Comparison of ENCODE assay signal across 17 mouse cellular contexts in the genomic region with DNA sequence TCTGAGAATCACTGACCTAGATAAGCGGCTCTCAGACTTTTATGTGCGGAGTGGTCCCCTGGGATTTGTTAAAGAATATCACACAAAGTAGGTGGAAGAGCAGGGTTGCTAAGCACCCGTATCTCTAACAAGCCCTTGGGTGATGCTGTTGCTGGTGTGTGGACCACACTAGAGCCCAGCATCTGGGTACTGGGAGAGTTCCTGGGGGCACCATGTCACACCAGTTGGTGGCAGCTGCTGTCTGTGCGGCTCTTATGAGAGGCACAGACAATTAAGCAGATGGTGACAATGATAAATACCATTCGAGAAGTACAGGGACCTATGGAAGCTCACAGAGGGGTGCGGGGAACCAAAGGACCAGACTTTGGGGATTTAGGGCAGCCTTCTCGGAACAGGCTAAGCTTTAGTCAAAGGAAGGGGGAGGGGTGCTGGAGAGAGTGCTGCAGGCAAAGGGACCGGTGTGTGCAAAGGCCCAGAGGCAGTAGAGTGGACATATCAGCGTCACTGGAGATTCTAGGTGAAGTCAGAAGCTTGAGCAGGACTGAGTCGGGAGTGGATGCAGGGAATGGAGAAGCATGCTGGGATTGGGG.
A peak's percentile ranks its signal among the peaks of the same experiment; 100 is the strongest.
DNase-seq lines count a peak whose midpoint lies in the region; ATAC-seq and TF ChIP-seq lines count a peak whose summit lies in the region.
"Had no signal": no experiment of that assay in that cellular context is flagged by ENCODE, and none has a peak within 500 bp of the region (broad histone marks: within the 10 kb centered on the region; RNA-seq: fewer than 3 reads in every experiment).

No protein-coding gene starts in this region.

- no peaks in the 10 kb centered on the region for H3K27me3 ChIP-seq in hindbrain, embryonic 11.5 days (ENCODE audit: control insufficient read depth, insufficient read depth, low read length)
- H3K27me3 ChIP-seq in midbrain, embryonic 12.5 days, result peaks cover 16% of the 10 kb centered on the region

- H3K36me3 ChIP-seq in hindbrain, embryonic 11.5 days (ENCODE audit: control insufficient read depth, insufficient read depth, low read length), result no peaks in the 10 kb centered on the region
- H3K36me3 ChIP-seq in midbrain, embryonic 12.5 days, result no peaks in the 10 kb centered on the region
- H3K36me3 ChIP-seq: embryonic facial prominence, embryonic 13.5 days; heart, embryonic 13.5 days; liver, embryonic 13.5 days had no signal

- no peaks in the 10 kb centered on the region for H3K4me1 ChIP-seq in hindbrain, embryonic 11.5 days (replicated peaks; ENCODE audit: control insufficient read depth, insufficient read depth, low read length)
- no peaks in the 10 kb centered on the region for H3K4me1 ChIP-seq in midbrain, embryonic 12.5 days
- H3K4me1 ChIP-seq: heart, embryonic 13.5 days; liver, embryonic 13.5 days had no signal

- TF ChIP-seq CTCF in left cerebral cortex, adult 2 months (IDR thresholded peaks at IDR 0.05), result no peak

- intact Hi-C loops in left cerebral cortex, adult 2 months (cut with DNase I), result no loop called here

- peak; percentile 71 for ATAC-seq in hindbrain, embryonic 11.5 days (ENCODE audit: low FRiP score)
- ATAC-seq in midbrain, embryonic 12.5 days (ENCODE audit: low FRiP score, low read depth), result peak; percentile 58; the same call in 1 of the 2 replicates
- no peak for ATAC-seq in erythroblast, adult 5-6 weeks (replicated peaks; ENCODE audit: low FRiP score, poor library complexity, severe bottlenecking)
- ATAC-seq: lung, postnatal 0 days had no signal

- H3K4me3 ChIP-seq in hindbrain, embryonic 11.5 days (ENCODE audit: low read depth, low read length), result no peak overlapping the region
- H3K4me3 ChIP-seq in midbrain, embryonic 12.5 days, result no peak overlapping the region
- no peak overlapping the region for H3K4me3 ChIP-seq in left cerebral cortex, adult 2 months
- H3K4me3 ChIP-seq: embryonic facial prominence, embryonic 13.5 days; heart, embryonic 13.5 days; liver, embryonic 13.5 days had no signal

- H3K9ac ChIP-seq in hindbrain, embryonic 11.5 days (ENCODE audit: low read depth, low read length), result no peak overlapping the region
- no peak overlapping the region for H3K9ac ChIP-seq in midbrain, embryonic 12.5 days (replicated peaks)
- H3K9ac ChIP-seq: embryonic facial prominence, embryonic 13.5 days; heart, embryonic 13.5 days; liver, embryonic 13.5 days had no signal

- WGBS in hindbrain, embryonic 11.5 days, result 63% methylated on average over 10 of the region's 10 CpGs
- 59% methylated on average over 10 of the region's 10 CpGs for WGBS in midbrain, embryonic 12.5 days

- H3K9me3 ChIP-seq in hindbrain, embryonic 11.5 days (ENCODE audit: control insufficient read depth, low read length), result no peaks in the 10 kb centered on the region
- no peaks in the 10 kb centered on the region for H3K9me3 ChIP-seq in midbrain, embryonic 12.5 days
- H3K9me3 ChIP-seq: embryonic facial prominence, embryonic 13.5 days; heart, embryonic 13.5 days; liver, embryonic 13.5 days had no signal

- DNase-seq in embryo, embryonic 11 days, result peak; percentile 15
- DNase-seq in embryo, embryonic 10 days (ENCODE audit: low spot score), result no peak
- peak; percentile 23 for DNase-seq in brain, adult 2 months (ENCODE audit: low read depth, low spot score)
- peak; percentile 46 for DNase-seq in hindbrain, embryonic 11.5 days (ENCODE audit: low spot score)
- no peak for DNase-seq in left cerebral cortex, adult 2 months (ENCODE audit: extremely low spot score in 1 of 2, low spot score in 2 of 2)
- DNase-seq in right cerebral cortex, adult 2 months (ENCODE audit: low spot score in 2 of 2), result no peak
- DNase-seq: adrenal gland, postnatal 14 days; cerebellum, postnatal 14 days; kidney, adult 2 months; kidney, postnatal 25 days; left cerebral cortex, postnatal 4 days; liver, embryonic 13.5 days had no signal

- H3K4me2 ChIP-seq in hindbrain, embryonic 11.5 days (replicated peaks; ENCODE audit: low read depth, low read length), result no peak overlapping the region
- no peak overlapping the region for H3K4me2 ChIP-seq in midbrain, embryonic 12.5 days (replicated peaks)
- H3K4me2 ChIP-seq: embryonic facial prominence, embryonic 13.5 days; heart, embryonic 13.5 days; liver, embryonic 13.5 days had no signal

- no peak overlapping the region for H3K27ac ChIP-seq in hindbrain, embryonic 11.5 days (ENCODE audit: low read depth, low read length)
- no peak overlapping the region for H3K27ac ChIP-seq in midbrain, embryonic 12.5 days (replicated peaks)
- H3K27ac ChIP-seq in left cerebral cortex, adult 2 months, result no peak overlapping the region
- H3K27ac ChIP-seq: embryonic facial prominence, embryonic 13.5 days; heart, embryonic 13.5 days; liver, embryonic 13.5 days had no signal

Comparison
In these comparisons a context has a peak if more than half of its experiments do, and no peak if none do; other contexts are left out.
1. DNase-seq: peak in embryo, embryonic 11 days (single experiment), brain, adult 2 months (single experiment) and hindbrain, embryonic 11.5 days (single experiment); none in embryo, embryonic 10 days (single experiment), left cerebral cortex, adult 2 months (0 of 2) and right cerebral cortex, adult 2 months (0 of 2).